In genomic region chr5:117457583-117457982, GRCm38 (mm10) we compare ENCODE assay signal across 22 mouse cellular contexts. TPM values are rescaled to one million over a fixed set of nuclear protein-coding genes. Genes with fewer than 3 reads are reported as not detected.
DNase-seq lines count a peak whose midpoint lies in the region; ATAC-seq and TF ChIP-seq lines count a peak whose summit lies in the region.
"Had no signal": no experiment of that assay in that cellular context is flagged by ENCODE, and none has a peak within 500 bp of the region (broad histone marks: within the 10 kb centered on the region; RNA-seq: fewer than 3 reads in every experiment).

No protein-coding gene starts in this region.

- no peak for TF ChIP-seq EP300 in liver, embryonic 14.5 days (IDR thresholded peaks at IDR 0.05; ENCODE audit: low read depth)
- TF ChIP-seq EP300 in liver, postnatal 0 days (IDR thresholded peaks at IDR 0.05; ENCODE audit: low read depth): no peak

- H3K4me1 ChIP-seq in heart, embryonic 11.5 days (ENCODE audit: control insufficient read depth, insufficient read depth, low read length): peaks cover 3% of the 10 kb centered on the region; the same call in 1 of the 2 replicates
- peaks cover 3% of the 10 kb centered on the region; the same call in 1 of the 2 replicates for H3K4me1 ChIP-seq in liver, embryonic 11.5 days (replicated peaks; ENCODE audit: control insufficient read depth, insufficient read depth, low read length)
- H3K4me1 ChIP-seq in liver, embryonic 14.5 days (replicated peaks; ENCODE audit: control insufficient read depth in 2 of 2, insufficient read depth in 2 of 2, low read length in 1 of 2): peaks cover 0 to 12% of the 10 kb centered on the region in 2 experiments; a peak in 3 of 4 replicates
- peaks cover 3% of the 10 kb centered on the region for H3K4me1 ChIP-seq in liver, postnatal 0 days (ENCODE audit: insufficient read depth)

- 0 out of 2 replicates have a peak, but pooled peaks have one; percentile 14 for ATAC-seq in heart, embryonic 11.5 days (replicated peaks; ENCODE audit: insufficient number of reproducible peaks, low FRiP score, low TSS enrichment)
- no peak for ATAC-seq in liver, embryonic 11.5 days (replicated peaks; ENCODE audit: low FRiP score)
- peak; percentile 33; the same call in 1 of the 2 replicates for ATAC-seq in liver, embryonic 14.5 days (ENCODE audit: insufficient read depth)
- peak; percentile 31 for ATAC-seq in liver, postnatal 0 days
- ATAC-seq: activated CD4-positive, CD25-positive, alpha-beta regulatory T cell, adult 4 months; forebrain, embryonic 14.5 days; inflammation-experienced regulatory T-cells, adult 6 months had no signal

- DNase-seq in heart, adult 8-10 months (ENCODE audit: low spot score): no peak
- DNase-seq in liver: peak; percentile 11
- DNase-seq in liver, embryonic 11.5 days (ENCODE audit: low spot score): no peak
- no peak for DNase-seq in liver, embryonic 14.5 days (ENCODE audit: low read depth in 3 of 3, low spot score in 3 of 3)
- DNase-seq in liver, postnatal 0 days: no peak
- DNase-seq in ovary, postnatal 14 days (ENCODE audit: low spot score): no peak
- DNase-seq in gastrocnemius, postnatal 4 days (ENCODE audit: low spot score in 2 of 2): no peak
- DNase-seq: adrenal gland, postnatal 10 days; adrenal gland, postnatal 36 days; cerebellum, adult 18-20 months; cerebellum, adult 9-10 months; cerebellum, postnatal 14 days; gastrocnemius, postnatal 25 days; heart, adult 2 months; heart, postnatal 10 days; heart, postnatal 36 days had no signal

- H3K9ac ChIP-seq in heart, embryonic 11.5 days (ENCODE audit: low read depth, low read length): no peak overlapping the region
- H3K9ac ChIP-seq in liver, embryonic 11.5 days (ENCODE audit: low read depth, low read length): no peak overlapping the region
- no peak overlapping the region for H3K9ac ChIP-seq in liver, embryonic 14.5 days (replicated peaks)
- H3K9ac ChIP-seq in liver, postnatal 0 days (replicated peaks): no peak overlapping the region
- H3K9ac ChIP-seq: heart, embryonic 12.5 days; heart, embryonic 15.5 days had no signal

- H3K36me3 ChIP-seq in heart, embryonic 11.5 days (ENCODE audit: control insufficient read depth, insufficient read depth, low read length): no peaks in the 10 kb centered on the region
- H3K36me3 ChIP-seq in liver, embryonic 11.5 days (ENCODE audit: control insufficient read depth, insufficient read depth, low read length): no peaks in the 10 kb centered on the region
- no peaks in the 10 kb centered on the region for H3K36me3 ChIP-seq in liver, embryonic 14.5 days (replicated peaks; ENCODE audit: control insufficient read depth, insufficient read depth, low read depth)
- no peaks in the 10 kb centered on the region for H3K36me3 ChIP-seq in liver, postnatal 0 days (replicated peaks; ENCODE audit: insufficient read depth, low read length)
- H3K36me3 ChIP-seq: heart, embryonic 12.5 days; heart, embryonic 15.5 days had no signal

- H3K4me2 ChIP-seq in heart, embryonic 11.5 days: no peak overlapping the region
- no peak overlapping the region for H3K4me2 ChIP-seq in liver, embryonic 11.5 days
- H3K4me2 ChIP-seq in liver, embryonic 14.5 days (ENCODE audit: low read depth): no peak overlapping the region
- H3K4me2 ChIP-seq in liver, postnatal 0 days (ENCODE audit: low read depth, low read length): no peak overlapping the region
- H3K4me2 ChIP-seq: heart, embryonic 12.5 days; heart, embryonic 15.5 days had no signal

- H3K27ac ChIP-seq in heart, embryonic 11.5 days (ENCODE audit: low read depth, low read length): no peak overlapping the region
- no peak overlapping the region for H3K27ac ChIP-seq in liver, embryonic 11.5 days (ENCODE audit: low read depth, low read length)
- no peak overlapping the region for H3K27ac ChIP-seq in liver, embryonic 14.5 days
- H3K27ac ChIP-seq in liver, postnatal 0 days (ENCODE audit: low read depth): no peak overlapping the region
- H3K27ac ChIP-seq: heart, adult 2 months; heart, embryonic 15.5 days had no signal

- H3K4me3 ChIP-seq in heart, embryonic 11.5 days (ENCODE audit: low read depth, low read length): no peak overlapping the region
- no peak overlapping the region for H3K4me3 ChIP-seq in liver, embryonic 11.5 days (ENCODE audit: low read depth, low read length)
- no peak overlapping the region for H3K4me3 ChIP-seq in liver, embryonic 14.5 days (ENCODE audit: insufficient read depth in 1 of 2, low read depth in 2 of 2, low read length in 2 of 2)
- H3K4me3 ChIP-seq in liver, postnatal 0 days (ENCODE audit: low read depth, low read length): no peak overlapping the region
- H3K4me3 ChIP-seq: heart, adult 2 months; heart, embryonic 12.5 days; heart, embryonic 15.5 days had no signal

- H3K27me3 ChIP-seq in heart, embryonic 11.5 days (ENCODE audit: control insufficient read depth, insufficient read depth, low read length): no peaks in the 10 kb centered on the region
- H3K27me3 ChIP-seq in liver, embryonic 11.5 days (replicated peaks; ENCODE audit: control insufficient read depth, insufficient read depth, low read length): no peaks in the 10 kb centered on the region
- no peaks in the 10 kb centered on the region for H3K27me3 ChIP-seq in liver, embryonic 14.5 days (ENCODE audit: control insufficient read depth, insufficient read depth, low read length)
- H3K27me3 ChIP-seq in liver, postnatal 0 days (ENCODE audit: insufficient read depth, low read length): no peaks in the 10 kb centered on the region
- H3K27me3 ChIP-seq: heart, embryonic 12.5 days; heart, embryonic 15.5 days had no signal

- H3K9me3 ChIP-seq in heart, embryonic 11.5 days (replicated peaks; ENCODE audit: control insufficient read depth, low read length): 0 out of 2 replicates have a peak, but pooled peaks cover 4% of the 10 kb centered on the region
- H3K9me3 ChIP-seq in liver, embryonic 11.5 days (ENCODE audit: control insufficient read depth, low read length): peaks cover 3% of the 10 kb centered on the region; the same call in 1 of the 2 replicates
- no peaks in the 10 kb centered on the region for H3K9me3 ChIP-seq in liver, embryonic 14.5 days (ENCODE audit: control insufficient read depth, low read length)
- no peaks in the 10 kb centered on the region for H3K9me3 ChIP-seq in liver, postnatal 0 days (ENCODE audit: low read length)
- H3K9me3 ChIP-seq: heart, embryonic 15.5 days had no signal

- TF ChIP-seq CTCF in liver, embryonic 14.5 days (IDR thresholded peaks at IDR 0.05; ENCODE audit: low read depth): no peak
- no peak for TF ChIP-seq CTCF in liver, postnatal 0 days (IDR thresholded peaks at IDR 0.05; ENCODE audit: low read depth)

- WGBS in heart, embryonic 11.5 days (ENCODE audit: insufficient replicate concordance): 70% methylated on average over 8 of the region's 8 CpGs
- WGBS in liver, embryonic 11.5 days: 74% methylated on average over 8 of the region's 8 CpGs
- WGBS in liver, embryonic 14.5 days (ENCODE audit: insufficient replicate concordance): 65% methylated on average over 8 of the region's 8 CpGs
- WGBS in liver, postnatal 0 days (ENCODE audit: insufficient replicate concordance): 61% methylated on average over 8 of the region's 8 CpGs

RNA-seq across cellular contexts. Expression of gene Ksr2, which starts 43.8 kb away (rescaled TPM):
- 0.15 and 0.19 TPM in 2 replicates for polyA plus RNA-seq in heart, embryonic 11.5 days (2014; fragmentation: Nextera tagmentation; extraction: Ambion mirVana)
- total RNA-seq in heart, adult 8-10 months (2022): under 1 TPM; 0.03 to 0.11 (median 0.06) TPM
- polyA plus RNA-seq in liver, embryonic 11.5 days (2014; fragmentation: Nextera tagmentation; extraction: Ambion mirVana): 0.01 and 0.17 TPM in 2 replicates
- polyA plus RNA-seq in liver, embryonic 14.5 days (2012; rRNA removed): 0.01 and 0.02 TPM in 2 replicates
- polyA plus RNA-seq in liver, embryonic 14.5 days (2014; fragmentation: Nextera tagmentation; extraction: Ambion mirVana): 0.04 TPM in 1 of 2 replicates, not detected in the other
- 0.08 and 0.09 TPM in 2 replicates for polyA plus RNA-seq in liver, postnatal 0 days (2015; fragmentation: Nextera tagmentation; extraction: Ambion mirVana)
- total RNA-seq in gastrocnemius, postnatal 4 days (2021): under 1 TPM; 0.22 to 0.23 TPM
